Mouse (Mus musculus) embryonic facial prominence, embryonic 10.5 days (tissue): ENCODE data around the gene Pcnx2. TPM values are rescaled to one million over a fixed set of nuclear protein-coding genes. Genes with fewer than 3 reads are reported as not detected.
A peak's percentile ranks its signal among the peaks of the same experiment; 100 is the strongest.

Experiments used
- DNase-seq: peaks from one replicate; pipeline ENCODE4 v3.0.0-alpha.2; 2017; ENCODE audit warnings: low spot score
- H3K27ac ChIP-seq: fragments of 300-500 bp; sonication (generic); replicated peaks from 2 replicates; pipeline ENCODE4 v1.5.1; 2016; ENCODE audit warnings: mild to moderate bottlenecking
- H3K27me3 ChIP-seq: fragments of 300-500 bp; sonication (generic); replicated peaks from 2 replicates; pipeline ENCODE4 v1.6.1; 2016; ENCODE audit warnings: low read depth, mild to moderate bottlenecking; ENCODE audit not compliant: poor library complexity, severe bottlenecking
- H3K36me3 ChIP-seq: fragments of 300-500 bp; sonication (generic); replicated peaks from 2 replicates; pipeline ENCODE4 v1.6.1; 2016; ENCODE audit warnings: mild to moderate bottlenecking, moderate library complexity
- H3K4me1 ChIP-seq: fragments of 300-500 bp; sonication (generic); 2 replicates; pipeline ENCODE4 v1.6.1; 2016
- H3K4me3 ChIP-seq: fragments of 300-500 bp; sonication (generic); 2 replicates; pipeline ENCODE4 v1.5.1; 2016; ENCODE audit warnings: mild to moderate bottlenecking, moderate library complexity
- H3K9me3 ChIP-seq: fragments of 300-500 bp; sonication (generic); 2 replicates; pipeline ENCODE4 v1.6.1; 2016; ENCODE audit warnings: mild to moderate bottlenecking
- WGBS: fragments of 180-500 bp; shearing (Covaris S2); methylation state at CpG from one replicate; pipeline ENCODE4 v1.1.7; 2016; 5-methylcytosine and 5-hydroxymethylcytosine counted together
- polyA plus RNA-seq: library from polyadenylated mRNA; unstranded; fragments of >200 nt; fragmentation: Nextera tagmentation; extraction: Ambion mirVana; gene quantifications from 2 replicates; pipeline ENCODE4 v1.2.1, GENCODE M21; 2016

Pcnx2 gene
- polyA plus RNA-seq, 1 experiment from 2014 or later = 0.15 TPM

- Histone ChIP-seq H3K27ac (no peak overlapping the region), H3K4me1 (peaks cover 24% of the 10 kb centered on the region), H3K4me3 (no peak overlapping the region), H3K27me3 (peaks cover 68% of the 10 kb centered on the region), H3K9me3 (no peaks in the 10 kb centered on the region), H3K36me3 (no peaks in the 10 kb centered on the region)
- 90% methylated on average over 9 of the region's 9 CpGs for WGBS
- no peak for DNase-seq
Observed at GRCm38 (mm10) chr8:125914386-125914785, 16.3 kb upstream of the Pcnx2 start.

GRCm38 (mm10) chr8:125913206-125913605 lies 15.1 kb upstream of the Pcnx2 start:
- peaks cover 74% of the 10 kb centered on the region for H3K27me3 ChIP-seq
- no peaks in the 10 kb centered on the region for H3K36me3 ChIP-seq
- WGBS = 81% methylated on average over 4 of the region's 4 CpGs
- peaks cover 21% of the 10 kb centered on the region for H3K4me1 ChIP-seq
- no peak overlapping the region for H3K27ac ChIP-seq
- H3K9me3 ChIP-seq = no peaks in the 10 kb centered on the region
- no peak overlapping the region for H3K4me3 ChIP-seq
- no peak for DNase-seq

GRCm38 (mm10) chr8:125911229-125911580 lies 13.1 kb upstream of the Pcnx2 start:
- peak overlapping the region; percentile 69 for H3K4me3 ChIP-seq
- H3K36me3 ChIP-seq = no peaks in the 10 kb centered on the region
- no peaks in the 10 kb centered on the region for H3K9me3 ChIP-seq
- peaks cover 21% of the 10 kb centered on the region for H3K4me1 ChIP-seq
- H3K27me3 ChIP-seq = peaks cover 82% of the 10 kb centered on the region
- WGBS = 2% methylated on average over 31 of the region's 31 CpGs
- no peak for DNase-seq
- H3K27ac ChIP-seq = peak overlapping the region; percentile 30; the same call in 1 of the 2 replicates

GRCm38 (mm10) chr8:125910365-125911228 lies 12.5 kb upstream of the Pcnx2 start, which contains the start of gene Map3k21:
Map3k21 (plus strand) TSS chr8:125910450.
- peaks cover 21% of the 10 kb centered on the region for H3K4me1 ChIP-seq
- H3K36me3 ChIP-seq = no peaks in the 10 kb centered on the region
- H3K27me3 ChIP-seq = peaks cover 77% of the 10 kb centered on the region
- H3K9me3 ChIP-seq = no peaks in the 10 kb centered on the region
- peak; percentile 55 for DNase-seq
- WGBS = under 1% methylated on average over 93 of the region's 93 CpGs
- H3K27ac ChIP-seq = peak within 1 kb of the TSS; percentile 30; the same call in 1 of the 2 replicates
- peak within 1 kb of the TSS; percentile 69 for H3K4me3 ChIP-seq

GRCm38 (mm10) chr8:125909661-125910364 lies 11.7 kb upstream of the Pcnx2 start:
- Histone ChIP-seq H3K27me3 (peaks cover 77% of the 10 kb centered on the region), H3K27ac (no peak overlapping the region), H3K9me3 (no peaks in the 10 kb centered on the region), H3K4me3 (peak overlapping the region; percentile 69), H3K4me1 (peaks cover 21% of the 10 kb centered on the region), H3K36me3 (no peaks in the 10 kb centered on the region)
- DNase-seq = peak; percentile 51
- 5% methylated on average over 30 of the region's 30 CpGs for WGBS

GRCm38 (mm10) chr8:125907311-125907710 lies 9.2 kb upstream of the Pcnx2 start:
- no peaks in the 10 kb centered on the region for H3K36me3 ChIP-seq
- no peak for DNase-seq
- H3K27me3 ChIP-seq = peaks cover 67% of the 10 kb centered on the region
- H3K27ac ChIP-seq = no peak overlapping the region
- peaks cover 31% of the 10 kb centered on the region for H3K4me1 ChIP-seq
- 72% methylated on average over 2 of the region's 2 CpGs for WGBS
- no peak overlapping the region for H3K4me3 ChIP-seq
- H3K9me3 ChIP-seq = no peaks in the 10 kb centered on the region

GRCm38 (mm10) chr8:125905341-125905740 lies 7.2 kb upstream of the Pcnx2 start:
- Histone ChIP-seq H3K27ac (no peak overlapping the region), H3K9me3 (no peaks in the 10 kb centered on the region), H3K27me3 (peaks cover 47% of the 10 kb centered on the region), H3K4me3 (no peak overlapping the region), H3K36me3 (no peaks in the 10 kb centered on the region), H3K4me1 (peaks cover 19% of the 10 kb centered on the region)
- DNase-seq = no peak
- 77% methylated on average over 2 of the region's 2 CpGs for WGBS

- Histone ChIP-seq H3K36me3 (no peaks in the 10 kb centered on the region), H3K4me3 (no peak overlapping the region), H3K27ac (no peak overlapping the region), H3K9me3 (no peaks in the 10 kb centered on the region), H3K27me3 (peaks cover 34% of the 10 kb centered on the region), H3K4me1 (peaks cover 21% of the 10 kb centered on the region)
- WGBS = 38% methylated on average over 3 of the region's 3 CpGs
- no peak for DNase-seq
Observed at GRCm38 (mm10) chr8:125902521-125902920, 4.4 kb upstream of the Pcnx2 start.

- H3K9me3 ChIP-seq = no peaks in the 10 kb centered on the region
- WGBS = 23% methylated on average over 2 of the region's 2 CpGs
Observed at GRCm38 (mm10) chr8:125901167-125901566, 3.0 kb upstream of the Pcnx2 start.

GRCm38 (mm10) chr8:125898899-125899298 lies 782 bp upstream of the Pcnx2 start:
- Histone ChIP-seq H3K27me3 (peaks cover 48% of the 10 kb centered on the region), H3K36me3 (no peaks in the 10 kb centered on the region), H3K4me3 (no peak overlapping the region), H3K27ac (no peak overlapping the region), H3K9me3 (no peaks in the 10 kb centered on the region), H3K4me1 (peaks cover 21% of the 10 kb centered on the region)
- peak; percentile 71 for DNase-seq
- under 1% methylated on average over 6 of the region's 6 CpGs for WGBS

More at GRCm38 (mm10) chr8:125901167-125901566, 3.0 kb upstream of the Pcnx2 start:
- Histone ChIP-seq H3K36me3 (no peaks in the 10 kb centered on the region), H3K27ac (no peak overlapping the region), H3K27me3 (peaks cover 40% of the 10 kb centered on the region), H3K4me3 (no peak overlapping the region), H3K4me1 (peaks cover 21% of the 10 kb centered on the region)
- DNase-seq = no peak

GRCm38 (mm10) chr8:125897388-125897787 lies 729 bp downstream of the Pcnx2 start:
- Histone ChIP-seq H3K9me3 (no peaks in the 10 kb centered on the region), H3K4me3 (no peak overlapping the region), H3K27me3 (peaks cover 41% of the 10 kb centered on the region), H3K27ac (no peak overlapping the region), H3K36me3 (no peaks in the 10 kb centered on the region), H3K4me1 (peaks cover 12% of the 10 kb centered on the region)
- DNase-seq = no peak
- 58% methylated on average over 11 of the region's 11 CpGs for WGBS

- Histone ChIP-seq H3K36me3 (no peaks in the 10 kb centered on the region), H3K9me3 (no peaks in the 10 kb centered on the region), H3K27ac (no peak overlapping the region), H3K27me3 (no peaks in the 10 kb centered on the region), H3K4me1 (no peaks in the 10 kb centered on the region), H3K4me3 (no peak overlapping the region)
- DNase-seq = no peak
- WGBS = 87% methylated on average over 3 of the region's 3 CpGs
Observed at GRCm38 (mm10) chr8:125889920-125890319, 8.2 kb downstream of the Pcnx2 start.
